Mouse (Mus musculus): ENCODE measurements around the gene Crat.

DNA sequence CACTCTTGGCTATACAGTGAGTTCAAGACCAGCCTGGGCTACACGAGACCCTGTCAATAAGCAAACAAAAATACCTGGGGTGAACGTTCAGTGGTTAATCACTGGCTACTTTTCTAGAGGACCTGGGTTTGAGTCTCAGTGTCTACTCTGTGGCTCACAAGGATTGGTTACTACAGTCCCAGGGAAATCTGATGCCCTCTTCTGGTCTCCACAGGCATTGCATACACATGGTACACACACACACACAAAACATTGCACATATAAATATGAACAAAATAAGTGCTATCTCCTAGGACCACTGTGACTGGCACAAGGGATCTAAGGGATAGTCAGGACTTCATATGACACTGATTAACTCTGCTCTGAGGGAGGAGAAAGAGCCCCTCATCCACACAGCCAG is 26.6 kb downstream of the Crat start:
- peak; percentile 37 for TF ChIP-seq CTCF (IDR thresholded peaks at IDR 0.05; ENCODE audit: low read depth)
- no peak for TF ChIP-seq EP300 (IDR thresholded peaks at IDR 0.05; ENCODE audit: low read depth)
